Mouse (Mus musculus): ENCODE results near the gene Bmp6.

DNA sequence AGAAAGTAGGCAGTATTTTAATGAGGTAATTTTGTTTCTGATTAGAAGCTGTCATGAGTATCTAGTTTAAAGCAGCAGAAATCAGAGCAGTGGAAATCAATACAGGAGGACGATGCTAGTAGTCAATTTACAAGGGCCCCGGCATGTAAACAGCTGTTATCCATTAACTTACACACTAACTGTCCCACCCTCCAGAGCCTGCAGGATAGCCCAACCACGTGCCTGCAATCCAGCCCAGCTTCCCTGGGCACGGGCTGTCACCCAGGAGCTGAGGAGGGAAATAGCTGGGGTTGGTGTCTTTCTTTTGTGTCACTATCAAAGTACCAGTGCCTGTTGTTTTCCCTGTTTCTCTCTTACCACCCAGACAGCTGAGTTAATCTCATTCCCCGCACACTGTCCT is 7.1 kb downstream of the Bmp6 start:
- TF ChIP-seq CTCF (IDR thresholded peaks at IDR 0.05; ENCODE audit: borderline replicate concordance, insufficient read depth, low read depth, low read length), result no peak
- no peak for TF ChIP-seq POLR2A (IDR thresholded peaks at IDR 0.05; ENCODE audit: borderline replicate concordance, insufficient read depth, low read length)

All from cerebellum, adult 2 months (tissue).